Mouse (Mus musculus) midbrain, postnatal 0 days (tissue): ENCODE results near the gene Cadps. TPM values are rescaled to one million over a fixed set of nuclear protein-coding genes. Genes with fewer than 3 reads are reported as not detected.

ENCODE experiments used
- ATAC-seq: fragments of 200-750 bp; cut with Nextera tagmentation; 2 replicates; pipeline ENCODE4 v1.8.0; 2017; ENCODE audit warnings: moderate number of reproducible peaks, mild to moderate bottlenecking, moderate TSS enrichment, moderate library complexity; ENCODE audit not compliant: low FRiP score
- DNase-seq: peaks from one replicate; pipeline ENCODE4 v3.0.0-alpha.2; 2015; ENCODE audit warnings: low spot score
- H3K27ac ChIP-seq: fragments of 300-500 bp; sonication (generic); 2 replicates; pipeline ENCODE4 v1.5.1; 2014; ENCODE audit warnings: low read depth, mild to moderate bottlenecking, low read length, mixed read lengths
- H3K27me3 ChIP-seq: fragments of 300-500 bp; sonication (generic); 2 replicates; pipeline ENCODE4 v1.6.1; 2014; ENCODE audit warnings: low read length, control low read depth, mixed read lengths; ENCODE audit not compliant: insufficient read depth
- H3K36me3 ChIP-seq: fragments of 300-500 bp; sonication (generic); 2 replicates; pipeline ENCODE4 v1.6.1; 2014; ENCODE audit warnings: low read length, control low read depth, mixed read lengths; ENCODE audit not compliant: insufficient read depth
- H3K4me1 ChIP-seq: fragments of 300-500 bp; sonication (generic); 2 replicates; pipeline ENCODE4 v1.6.1; 2014; ENCODE audit warnings: mild to moderate bottlenecking, control low read depth, antibody characterized with exemption, low read length, mixed read lengths; ENCODE audit not compliant: insufficient read depth
- H3K4me2 ChIP-seq: fragments of 300-500 bp; sonication (generic); 2 replicates; pipeline ENCODE4 v1.6.1; 2014; ENCODE audit warnings: low read depth, mild to moderate bottlenecking, low read length, mixed read lengths; ENCODE audit not compliant: poor library complexity, severe bottlenecking
- H3K4me3 ChIP-seq: fragments of 300-500 bp; sonication (generic); 2 replicates; pipeline ENCODE4 v1.5.1; 2014; ENCODE audit warnings: low read depth, mild to moderate bottlenecking, low read length, moderate library complexity
- H3K9ac ChIP-seq: fragments of 300-500 bp; sonication (generic); replicated peaks from 2 replicates; pipeline ENCODE4 v1.6.1; 2014; ENCODE audit warnings: mild to moderate bottlenecking, low read length, moderate library complexity, mixed read lengths; ENCODE audit not compliant: poor library complexity, severe bottlenecking
- H3K9me3 ChIP-seq: fragments of 300-500 bp; sonication (generic); 2 replicates; pipeline ENCODE4 v1.6.1; 2016; ENCODE audit warnings: low read length, control low read depth
- CTCF ChIP-seq: IDR thresholded peaks from 2 replicates; pipeline ENCODE4 v1.5.1; 2016; ENCODE audit warnings: antibody characterized with exemption, mild to moderate bottlenecking
- WGBS: fragments of 180-500 bp; shearing (Covaris S2); extraction: QIAGEN DNeasy Blood & Tissue Kit; methylation state at CpG from one replicate; pipeline ENCODE4 v1.1.7; 2014; 5-methylcytosine and 5-hydroxymethylcytosine counted together
- polyA plus RNA-seq: library from polyadenylated mRNA; unstranded; fragments of >200 nt; fragmentation: Nextera tagmentation; extraction: Ambion mirVana; gene quantifications from 2 replicates; pipeline ENCODE4 v1.2.1, GENCODE M21; 2015
- total RNA-seq: library from RNA; depleted of rRNA; stranded (reverse); fragments of >200 nt; gene quantifications from 2 replicates; pipeline ENCODE4 v1.2.3, GENCODE M21; 2014; rRNA removed

The Cadps gene
- 194 and 235 TPM in 2 replicates for total RNA-seq
- 33.0 and 38.6 TPM in 2 replicates for polyA plus RNA-seq

- peak within 1 kb of the TSS; percentile 100 for H3K27ac ChIP-seq
- no peaks in the 10 kb centered on the region; the same call in 1 of the 2 replicates for H3K4me1 ChIP-seq
- TF ChIP-seq CTCF, result peak; percentile 4; the same call in 1 of the 2 replicates
- no peaks in the 10 kb centered on the region for H3K9me3 ChIP-seq
- DNase-seq (peak; percentile 90), ATAC-seq (peak; percentile 73)
- no peaks in the 10 kb centered on the region for H3K27me3 ChIP-seq
- under 1% methylated on average over 61 of the region's 71 CpGs for WGBS
- peak within 1 kb of the TSS; percentile 99 for H3K9ac ChIP-seq
- no peaks in the 10 kb centered on the region for H3K36me3 ChIP-seq
- H3K4me3 ChIP-seq, result peak within 1 kb of the TSS; percentile 92
- H3K4me2 ChIP-seq, result peak within 1 kb of the TSS; percentile 72
Measured at GRCm38 (mm10) chr14:12822491-12823219, at the start of gene Cadps. Gene Cadps (minus strand): TSS chr14:12823079.

DNA sequence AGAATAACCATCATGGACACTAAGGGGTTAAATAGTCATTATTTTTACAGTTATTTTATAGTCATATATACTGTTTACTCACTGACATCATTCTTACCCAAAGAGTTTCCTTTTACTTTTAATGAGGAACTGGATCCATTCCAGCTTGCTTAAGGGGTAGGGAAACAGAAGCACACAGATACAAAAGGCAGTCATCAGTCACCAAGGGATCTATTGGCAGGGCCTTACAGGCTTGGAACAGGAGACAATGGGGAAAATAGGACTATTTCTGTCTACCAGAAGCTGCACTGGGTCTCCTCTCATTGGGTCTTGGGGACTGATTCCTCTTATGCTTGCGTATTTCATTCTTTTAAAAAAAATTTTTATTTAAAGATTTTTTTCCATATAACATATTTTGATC, 46.7 kb upstream of the Cadps start:
- H3K36me3 ChIP-seq, result no peaks in the 10 kb centered on the region
- WGBS, result 97% methylated on average over 1 of the region's 1 CpGs
- DNase-seq (no peak), ATAC-seq (no peak)
- no peak for TF ChIP-seq CTCF
- no peak overlapping the region for H3K4me3 ChIP-seq
- no peak overlapping the region for H3K9ac ChIP-seq
- no peak overlapping the region for H3K4me2 ChIP-seq
- no peak overlapping the region for H3K27ac ChIP-seq
- no peaks in the 10 kb centered on the region for H3K4me1 ChIP-seq
- no peaks in the 10 kb centered on the region for H3K27me3 ChIP-seq
- H3K9me3 ChIP-seq, result no peaks in the 10 kb centered on the region

GRCm38 (mm10) chr14:12865258-12865657, 42.4 kb upstream of the Cadps start:
- WGBS, result 76% methylated on average over 2 of the region's 2 CpGs
- no peaks in the 10 kb centered on the region for H3K27me3 ChIP-seq
- no peak for TF ChIP-seq CTCF
- H3K4me2 ChIP-seq, result no peak overlapping the region
- H3K4me1 ChIP-seq, result no peaks in the 10 kb centered on the region
- H3K9ac ChIP-seq, result no peak overlapping the region
- DNase-seq, result no peak
- H3K9me3 ChIP-seq, result no peaks in the 10 kb centered on the region
- 0 out of 2 replicates have a peak, but pooled peaks have one; percentile 10 for ATAC-seq
- H3K36me3 ChIP-seq, result no peaks in the 10 kb centered on the region
- no peak overlapping the region for H3K27ac ChIP-seq
- no peak overlapping the region for H3K4me3 ChIP-seq

DNA sequence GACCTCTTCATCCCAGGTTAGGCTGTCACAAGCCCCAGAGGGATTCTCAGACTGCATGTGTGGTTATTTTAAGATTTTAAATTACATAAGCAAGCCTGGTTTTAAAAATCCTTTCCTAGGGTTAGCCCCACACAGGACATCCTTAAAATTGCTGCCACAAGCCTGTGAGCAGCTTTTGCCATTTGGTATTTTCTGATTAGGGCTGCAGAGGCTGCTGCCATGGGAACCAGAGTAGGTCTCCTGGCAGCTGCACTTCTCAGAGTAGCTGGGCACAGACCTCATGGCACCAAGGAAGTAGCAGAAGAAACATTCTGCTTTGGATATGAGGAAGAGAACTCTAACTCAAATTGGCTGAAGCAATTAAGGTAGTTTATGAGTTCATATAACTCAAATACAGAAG, 21.0 kb upstream of the Cadps start:
- no peak overlapping the region for H3K27ac ChIP-seq
- no peak for ATAC-seq
- no peaks in the 10 kb centered on the region for H3K27me3 ChIP-seq
- no peak for DNase-seq
- no peak overlapping the region for H3K4me3 ChIP-seq
- H3K4me2 ChIP-seq, result no peak overlapping the region
- H3K9ac ChIP-seq, result no peak overlapping the region
- no peaks in the 10 kb centered on the region for H3K4me1 ChIP-seq
- no peaks in the 10 kb centered on the region for H3K36me3 ChIP-seq
- no peaks in the 10 kb centered on the region for H3K9me3 ChIP-seq
- no peak for TF ChIP-seq CTCF

DNA sequence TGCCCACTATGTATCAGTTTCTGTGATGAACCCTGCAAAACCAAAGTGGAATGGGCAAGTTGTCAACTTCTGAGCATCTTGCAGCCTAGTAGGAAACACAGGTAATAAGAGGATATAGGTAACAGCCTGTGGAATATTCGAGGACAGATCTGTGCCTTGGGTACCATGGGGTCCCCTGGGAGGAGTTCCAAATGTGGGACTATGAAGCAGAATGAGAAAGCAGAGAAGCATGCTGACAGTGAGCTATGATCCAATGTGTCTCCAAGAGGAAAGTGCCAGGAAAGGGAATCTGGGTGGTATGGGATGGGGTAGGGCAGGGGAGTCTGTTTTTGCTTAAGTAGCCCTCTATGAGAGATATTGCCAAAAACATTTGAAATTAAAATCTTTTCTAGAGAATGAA, 16.6 kb upstream of the Cadps start:
- DNase-seq, result no peak
- Histone ChIP-seq H3K27ac (no peak overlapping the region), H3K36me3 (no peaks in the 10 kb centered on the region), H3K9me3 (no peaks in the 10 kb centered on the region), H3K4me2 (no peak overlapping the region), H3K27me3 (no peaks in the 10 kb centered on the region), H3K9ac (no peak overlapping the region), H3K4me1 (no peaks in the 10 kb centered on the region), H3K4me3 (no peak overlapping the region)
- TF ChIP-seq CTCF, result no peak
- no peak for ATAC-seq
- WGBS, result 79% methylated on average over 1 of the region's 1 CpGs

- no peaks in the 10 kb centered on the region for H3K4me1 ChIP-seq
- no peaks in the 10 kb centered on the region for H3K9me3 ChIP-seq
- no peak overlapping the region for H3K27ac ChIP-seq
- no peak for TF ChIP-seq CTCF
- H3K9ac ChIP-seq, result no peak overlapping the region
- ATAC-seq, result no peak
- H3K36me3 ChIP-seq, result no peaks in the 10 kb centered on the region
- no peak overlapping the region for H3K4me3 ChIP-seq
- H3K27me3 ChIP-seq, result no peaks in the 10 kb centered on the region
- DNase-seq, result no peak
- H3K4me2 ChIP-seq, result no peak overlapping the region
Measured at GRCm38 (mm10) chr14:12838949-12839348, 16.1 kb upstream of the Cadps start.
